Mouse (Mus musculus) intestine, embryonic 14.5 days (tissue): ENCODE measurements around the gene Tha1. TPM values are rescaled to one million over a fixed set of nuclear protein-coding genes. Genes with fewer than 3 reads are reported as not detected.

ENCODE experiments used
- ATAC-seq: fragments of 200-750 bp; cut with Nextera tagmentation; replicated peaks from 2 replicates; pipeline ENCODE4 v1.8.0; 2017; ENCODE audit warnings: low read depth, moderate number of reproducible peaks, moderate TSS enrichment, moderate library complexity; ENCODE audit not compliant: low FRiP score, low TSS enrichment
- DNase-seq: peaks from one replicate; pipeline ENCODE4 v3.0.0-alpha.2; 2018; ENCODE audit warnings: low spot score
- H3K27ac ChIP-seq: fragments of 300-500 bp; sonication (generic); 2 replicates; pipeline ENCODE4 v1.5.1; 2014; ENCODE audit warnings: low read depth, mild to moderate bottlenecking, control low read depth
- H3K27me3 ChIP-seq: fragments of 300-500 bp; sonication (generic); replicated peaks from 2 replicates; pipeline ENCODE4 v1.6.1; 2014; ENCODE audit warnings: low read length, control low read depth; ENCODE audit not compliant: control insufficient read depth, insufficient read depth
- H3K36me3 ChIP-seq: fragments of 300-500 bp; sonication (generic); 2 replicates; pipeline ENCODE4 v1.6.1; 2014; ENCODE audit warnings: low read length, control low read depth; ENCODE audit not compliant: control insufficient read depth, insufficient read depth
- H3K4me1 ChIP-seq: fragments of 300-500 bp; sonication (generic); replicated peaks from 2 replicates; pipeline ENCODE4 v1.6.1; 2014; ENCODE audit warnings: low read length, control low read depth, mixed read lengths; ENCODE audit not compliant: control insufficient read depth, insufficient read depth
- H3K4me2 ChIP-seq: fragments of 300-500 bp; sonication (generic); 2 replicates; pipeline ENCODE4 v1.6.1; 2014; ENCODE audit warnings: low read length
- H3K4me3 ChIP-seq: fragments of 300-500 bp; sonication (generic); 2 replicates; pipeline ENCODE4 v1.5.1; 2014; ENCODE audit warnings: low read depth, low read length, control low read depth, mixed read lengths
- H3K9ac ChIP-seq: fragments of 300-500 bp; sonication (generic); 2 replicates; pipeline ENCODE4 v1.6.1; 2014; ENCODE audit warnings: mild to moderate bottlenecking, low read length
- H3K9me3 ChIP-seq: fragments of 300-500 bp; sonication (generic); 2 replicates; pipeline ENCODE4 v1.6.1; 2016; ENCODE audit warnings: low read length, control low read depth; ENCODE audit not compliant: control insufficient read depth
- WGBS: fragments of 180-500 bp; shearing (Covaris S2); extraction: QIAGEN DNeasy Blood & Tissue Kit; methylation state at CpG from one replicate; pipeline ENCODE4 v1.1.7; 2014; 5-methylcytosine and 5-hydroxymethylcytosine counted together
- polyA plus RNA-seq: library from polyadenylated mRNA; unstranded; fragments of >200 nt; fragmentation: Nextera tagmentation; extraction: Ambion mirVana; gene quantifications from 2 replicates; pipeline ENCODE4 v1.2.1, GENCODE M21; 2014

Tha1 gene
- polyA plus RNA-seq, 1 experiment from 2014 or later = 5.1 TPM

- Histone ChIP-seq H3K36me3 (peaks cover 20% of the 10 kb centered on the region), H3K4me2 (peak within 1 kb of the TSS; percentile 84), H3K4me1 (peaks cover 24% of the 10 kb centered on the region), H3K27me3 (no peaks in the 10 kb centered on the region), H3K27ac (peak within 1 kb of the TSS; percentile 93), H3K9ac (peak within 1 kb of the TSS; percentile 69), H3K9me3 (no peaks in the 10 kb centered on the region), H3K4me3 (peak within 1 kb of the TSS; percentile 59)
- WGBS = under 1% methylated on average over 51 of the region's 51 CpGs
- ATAC-seq = peak; percentile 85
- peak; percentile 97 for DNase-seq
Measured at GRCm38 (mm10) chr11:117848985-117849671, 24.2 kb downstream of the Tha1 start, which contains the start of gene Birc5. TSS of gene Birc5 (plus strand) at chr11:117849251.

GRCm38 (mm10) chr11:117848271-117848984, 24.9 kb downstream of the Tha1 start:
- DNase-seq = no peak
- Histone ChIP-seq H3K9ac (peak overlapping the region; percentile 69), H3K27me3 (no peaks in the 10 kb centered on the region), H3K9me3 (no peaks in the 10 kb centered on the region), H3K36me3 (peaks cover 13% of the 10 kb centered on the region), H3K4me2 (peak overlapping the region; percentile 84), H3K27ac (peak overlapping the region; percentile 93), H3K4me3 (peak overlapping the region; percentile 59), H3K4me1 (peaks cover 24% of the 10 kb centered on the region)
- 5% methylated on average over 19 of the region's 19 CpGs for WGBS
- ATAC-seq = peak; percentile 75

GRCm38 (mm10) chr11:117847593-117848215, 25.6 kb downstream of the Tha1 start:
- H3K27me3 ChIP-seq = no peaks in the 10 kb centered on the region
- peaks cover 6% of the 10 kb centered on the region for H3K36me3 ChIP-seq
- DNase-seq (no peak), ATAC-seq (no peak)
- H3K9me3 ChIP-seq = no peaks in the 10 kb centered on the region
- peak overlapping the region; percentile 59 for H3K4me3 ChIP-seq
- H3K27ac ChIP-seq = peak overlapping the region; percentile 93
- peaks cover 24% of the 10 kb centered on the region for H3K4me1 ChIP-seq
- 71% methylated on average over 7 of the region's 7 CpGs for WGBS
- peak overlapping the region; percentile 69 for H3K9ac ChIP-seq
- H3K4me2 ChIP-seq = peak overlapping the region; percentile 84

GRCm38 (mm10) chr11:117846640-117847039, 26.6 kb downstream of the Tha1 start:
- Histone ChIP-seq H3K9ac (no peak overlapping the region), H3K9me3 (no peaks in the 10 kb centered on the region), H3K27me3 (no peaks in the 10 kb centered on the region), H3K27ac (no peak overlapping the region), H3K36me3 (no peaks in the 10 kb centered on the region), H3K4me3 (no peak overlapping the region), H3K4me1 (peaks cover 24% of the 10 kb centered on the region), H3K4me2 (no peak overlapping the region)
- 51% methylated on average over 5 of the region's 5 CpGs for WGBS
- no peak for ATAC-seq
- no peak for DNase-seq

GRCm38 (mm10) chr11:117845651-117846050, 27.6 kb downstream of the Tha1 start:
- no peak for DNase-seq
- no peak overlapping the region for H3K27ac ChIP-seq
- H3K36me3 ChIP-seq = no peaks in the 10 kb centered on the region
- H3K9ac ChIP-seq = no peak overlapping the region
- H3K9me3 ChIP-seq = no peaks in the 10 kb centered on the region
- ATAC-seq = no peak
- no peak overlapping the region for H3K4me3 ChIP-seq
- H3K4me2 ChIP-seq = no peak overlapping the region
- H3K4me1 ChIP-seq = peaks cover 24% of the 10 kb centered on the region
- WGBS = 82% methylated on average over 2 of the region's 2 CpGs
- H3K27me3 ChIP-seq = no peaks in the 10 kb centered on the region

GRCm38 (mm10) chr11:117844997-117845396, 28.3 kb downstream of the Tha1 start:
- ATAC-seq (no peak), DNase-seq (no peak)
- Histone ChIP-seq H3K36me3 (no peaks in the 10 kb centered on the region), H3K9me3 (no peaks in the 10 kb centered on the region), H3K27ac (no peak overlapping the region), H3K9ac (no peak overlapping the region), H3K4me2 (no peak overlapping the region), H3K4me1 (peaks cover 18% of the 10 kb centered on the region), H3K4me3 (no peak overlapping the region), H3K27me3 (no peaks in the 10 kb centered on the region)
- 63% methylated on average over 2 of the region's 2 CpGs for WGBS

GRCm38 (mm10) chr11:117843434-117843833, 29.8 kb downstream of the Tha1 start:
- WGBS = 87% methylated on average over 2 of the region's 2 CpGs
- no peak overlapping the region for H3K4me2 ChIP-seq
- ATAC-seq = no peak
- no peaks in the 10 kb centered on the region for H3K9me3 ChIP-seq
- DNase-seq = no peak
- no peak overlapping the region for H3K9ac ChIP-seq
- no peak overlapping the region for H3K4me3 ChIP-seq
- no peaks in the 10 kb centered on the region for H3K27me3 ChIP-seq
- no peak overlapping the region for H3K27ac ChIP-seq
- H3K36me3 ChIP-seq = no peaks in the 10 kb centered on the region
- H3K4me1 ChIP-seq = peaks cover 13% of the 10 kb centered on the region

- Histone ChIP-seq H3K4me1 (no peaks in the 10 kb centered on the region), H3K27me3 (no peaks in the 10 kb centered on the region), H3K9ac (no peak overlapping the region)
Measured at GRCm38 (mm10) chr11:117840910-117841309, 32.4 kb downstream of the Tha1 start.

More at GRCm38 (mm10) chr11:117840910-117841309, 32.4 kb downstream of the Tha1 start:
- 40% methylated on average over 1 of the region's 1 CpGs for WGBS
- ATAC-seq (no peak), DNase-seq (no peak)
- H3K9me3 ChIP-seq = no peaks in the 10 kb centered on the region
- H3K36me3 ChIP-seq = no peaks in the 10 kb centered on the region
- H3K4me3 ChIP-seq = no peak overlapping the region
- H3K27ac ChIP-seq = no peak overlapping the region
- H3K4me2 ChIP-seq = no peak overlapping the region
